Mouse (Mus musculus): ENCODE results near the gene Rps8. TPM values are rescaled to one million over a fixed set of nuclear protein-coding genes. Genes with fewer than 3 reads are reported as not detected.
A peak's percentile ranks its signal among the peaks of the same experiment; 100 is the strongest.

Gene Rps8
- polyA plus RNA-seq, 1 experiment from 2014 or later: 968 TPM

GRCm38 (mm10) chr4:117124518-117125347 lies 31.3 kb downstream of the Rps8 start:
- 0 out of 2 replicates have a peak overlapping the region, but pooled peaks have one; percentile 24 for H3K9ac ChIP-seq
- H3K9me3 ChIP-seq (replicated peaks): no peaks in the 10 kb centered on the region
- WGBS: 54% methylated on average over 14 of the region's 14 CpGs
- peak overlapping the region; percentile 87 for H3K27ac ChIP-seq (replicated peaks)
- H3K36me3 ChIP-seq: peaks cover 16% of the 10 kb centered on the region; the same call in 1 of the 2 replicates
- peak overlapping the region; percentile 21 for H3K4me2 ChIP-seq (replicated peaks)
- no peaks in the 10 kb centered on the region for H3K27me3 ChIP-seq
- no peak overlapping the region for H3K4me3 ChIP-seq (replicated peaks)
- peaks cover 44% of the 10 kb centered on the region for H3K4me1 ChIP-seq
- no peak for ATAC-seq (ENCODE audit: insufficient number of reproducible peaks, low FRiP score, low TSS enrichment, low read depth)

GRCm38 (mm10) chr4:117124218-117124517 lies 31.9 kb downstream of the Rps8 start:
- Histone ChIP-seq H3K27me3 (no peaks in the 10 kb centered on the region), H3K9me3 (replicated peaks) (no peaks in the 10 kb centered on the region), H3K4me2 (replicated peaks) (no peak overlapping the region), H3K4me3 (replicated peaks) (no peak overlapping the region), H3K4me1 (peaks cover 46% of the 10 kb centered on the region), H3K27ac (replicated peaks) (peak overlapping the region; percentile 87; the same call in 1 of the 2 replicates), H3K9ac (no peak overlapping the region), H3K36me3 (0 out of 2 replicates have a peak, but pooled peaks cover 13% of the 10 kb centered on the region)
- ATAC-seq (ENCODE audit: insufficient number of reproducible peaks, low FRiP score, low TSS enrichment, low read depth): no peak
- 86% methylated on average over 3 of the region's 3 CpGs for WGBS

GRCm38 (mm10) chr4:117123546-117124217 lies 32.4 kb downstream of the Rps8 start:
- 0 out of 2 replicates have a peak, but pooled peaks cover 8% of the 10 kb centered on the region for H3K36me3 ChIP-seq
- H3K9me3 ChIP-seq (replicated peaks): no peaks in the 10 kb centered on the region
- H3K27ac ChIP-seq (replicated peaks): no peak overlapping the region
- peaks cover 46% of the 10 kb centered on the region for H3K4me1 ChIP-seq
- H3K27me3 ChIP-seq: no peaks in the 10 kb centered on the region
- no peak for ATAC-seq (ENCODE audit: insufficient number of reproducible peaks, low FRiP score, low TSS enrichment, low read depth)
- WGBS: 82% methylated on average over 8 of the region's 9 CpGs
- H3K9ac ChIP-seq: no peak overlapping the region
- H3K4me2 ChIP-seq (replicated peaks): no peak overlapping the region
- no peak overlapping the region for H3K4me3 ChIP-seq (replicated peaks)

- no peak overlapping the region for H3K4me3 ChIP-seq (replicated peaks)
- peak overlapping the region; percentile 58; the same call in 1 of the 2 replicates for H3K27ac ChIP-seq (replicated peaks)
- no peak for ATAC-seq (ENCODE audit: insufficient number of reproducible peaks, low FRiP score, low TSS enrichment, low read depth)
- H3K9me3 ChIP-seq (replicated peaks): no peaks in the 10 kb centered on the region
- no peaks in the 10 kb centered on the region for H3K36me3 ChIP-seq
- H3K4me2 ChIP-seq (replicated peaks): no peak overlapping the region
- H3K27me3 ChIP-seq: no peaks in the 10 kb centered on the region
- WGBS: 73% methylated on average over 4 of the region's 4 CpGs
- peaks cover 46% of the 10 kb centered on the region for H3K4me1 ChIP-seq
- no peak overlapping the region for H3K9ac ChIP-seq
These were observed 33.8 kb downstream of the Rps8 start for GRCm38 (mm10) chr4:117122209-117122608.

- H3K9me3 ChIP-seq (replicated peaks): no peaks in the 10 kb centered on the region
- peaks cover 35% of the 10 kb centered on the region for H3K4me1 ChIP-seq
- peak overlapping the region; percentile 93 for H3K27ac ChIP-seq (replicated peaks)
- no peaks in the 10 kb centered on the region for H3K27me3 ChIP-seq
- peak overlapping the region; percentile 98 for H3K4me2 ChIP-seq (replicated peaks)
- WGBS: under 1% methylated on average over 69 of the region's 69 CpGs
- H3K9ac ChIP-seq: peak overlapping the region; percentile 57
- peak overlapping the region; percentile 81 for H3K4me3 ChIP-seq (replicated peaks)
- ATAC-seq (ENCODE audit: insufficient number of reproducible peaks, low FRiP score, low TSS enrichment, low read depth): peak; percentile 93
- H3K36me3 ChIP-seq: no peaks in the 10 kb centered on the region
These were observed 35.3 kb downstream of the Rps8 start for GRCm38 (mm10) chr4:117120445-117121414.

- Histone ChIP-seq H3K36me3 (no peaks in the 10 kb centered on the region), H3K27ac (replicated peaks) (peak overlapping the region; percentile 93), H3K9ac (peak overlapping the region; percentile 40), H3K4me3 (replicated peaks) (peak overlapping the region; percentile 81), H3K27me3 (no peaks in the 10 kb centered on the region), H3K4me1 (peaks cover 28% of the 10 kb centered on the region), H3K9me3 (replicated peaks) (no peaks in the 10 kb centered on the region), H3K4me2 (replicated peaks) (peak overlapping the region; percentile 98)
- ATAC-seq (ENCODE audit: insufficient number of reproducible peaks, low FRiP score, low TSS enrichment, low read depth): no peak
- 6% methylated on average over 10 of the region's 10 CpGs for WGBS
These were observed 36.0 kb downstream of the Rps8 start for GRCm38 (mm10) chr4:117120052-117120444.

- Histone ChIP-seq H3K36me3 (peaks cover 4% of the 10 kb centered on the region; the same call in 1 of the 2 replicates), H3K4me2 (replicated peaks) (peak overlapping the region; percentile 98), H3K27ac (replicated peaks) (peak overlapping the region; percentile 93), H3K9me3 (replicated peaks) (no peaks in the 10 kb centered on the region), H3K4me1 (peaks cover 24% of the 10 kb centered on the region), H3K4me3 (replicated peaks) (peak overlapping the region; percentile 81), H3K27me3 (no peaks in the 10 kb centered on the region), H3K9ac (no peak overlapping the region)
- WGBS: 64% methylated on average over 5 of the region's 5 CpGs
- no peak for ATAC-seq (ENCODE audit: insufficient number of reproducible peaks, low FRiP score, low TSS enrichment, low read depth)
These were observed 36.4 kb downstream of the Rps8 start for GRCm38 (mm10) chr4:117119636-117120035.

GRCm38 (mm10) chr4:117117931-117118330 lies 38.1 kb downstream of the Rps8 start:
- Histone ChIP-seq H3K9ac (no peak overlapping the region), H3K4me3 (replicated peaks) (no peak overlapping the region), H3K9me3 (replicated peaks) (no peaks in the 10 kb centered on the region), H3K4me1 (peaks cover 20% of the 10 kb centered on the region; the same call in 1 of the 2 replicates), H3K4me2 (replicated peaks) (no peak overlapping the region), H3K27me3 (no peaks in the 10 kb centered on the region), H3K36me3 (peaks cover 20% of the 10 kb centered on the region), H3K27ac (replicated peaks) (no peak overlapping the region)
- WGBS: 81% methylated on average over 7 of the region's 7 CpGs
- no peak for ATAC-seq (ENCODE audit: insufficient number of reproducible peaks, low FRiP score, low TSS enrichment, low read depth)

GRCm38 (mm10) chr4:117115592-117115991 lies 40.5 kb downstream of the Rps8 start:
- H3K27ac ChIP-seq (replicated peaks): no peak overlapping the region
- no peaks in the 10 kb centered on the region for H3K9me3 ChIP-seq (replicated peaks)
- no peak overlapping the region for H3K4me2 ChIP-seq (replicated peaks)
- WGBS: 76% methylated on average over 5 of the region's 5 CpGs
- H3K27me3 ChIP-seq: no peaks in the 10 kb centered on the region
- peaks cover 32% of the 10 kb centered on the region for H3K36me3 ChIP-seq
- no peak overlapping the region for H3K4me3 ChIP-seq (replicated peaks)
- H3K9ac ChIP-seq: no peak overlapping the region; the same call in 1 of the 2 replicates
- ATAC-seq (ENCODE audit: insufficient number of reproducible peaks, low FRiP score, low TSS enrichment, low read depth): no peak
- peaks cover 6% of the 10 kb centered on the region; the same call in 1 of the 2 replicates for H3K4me1 ChIP-seq

- no peak overlapping the region for H3K4me3 ChIP-seq (replicated peaks)
- H3K27me3 ChIP-seq: no peaks in the 10 kb centered on the region
- H3K36me3 ChIP-seq: peaks cover 47% of the 10 kb centered on the region
- no peak for ATAC-seq (ENCODE audit: insufficient number of reproducible peaks, low FRiP score, low TSS enrichment, low read depth)
- no peaks in the 10 kb centered on the region for H3K4me1 ChIP-seq
- WGBS: 74% methylated on average over 1 of the region's 1 CpGs
- H3K9ac ChIP-seq: no peak overlapping the region
- H3K4me2 ChIP-seq (replicated peaks): no peak overlapping the region
- H3K27ac ChIP-seq (replicated peaks): no peak overlapping the region
- no peaks in the 10 kb centered on the region for H3K9me3 ChIP-seq (replicated peaks)
These were observed 42.8 kb downstream of the Rps8 start for GRCm38 (mm10) chr4:117113237-117113636.
